Mouse (Mus musculus) ES-Bruce4 (cell line): ENCODE measurements around the gene Hadha.

ENCODE experiments used
- CTCF ChIP-seq: IDR thresholded peaks from one replicate; pipeline ENCODE4 v1.8.1; 2011; ENCODE audit warnings: low read depth, low read length
- POLR2A ChIP-seq: IDR thresholded peaks from one replicate; pipeline ENCODE4 v1.8.1; 2011; ENCODE audit warnings: low read length; ENCODE audit not compliant: insufficient read depth

DNA sequence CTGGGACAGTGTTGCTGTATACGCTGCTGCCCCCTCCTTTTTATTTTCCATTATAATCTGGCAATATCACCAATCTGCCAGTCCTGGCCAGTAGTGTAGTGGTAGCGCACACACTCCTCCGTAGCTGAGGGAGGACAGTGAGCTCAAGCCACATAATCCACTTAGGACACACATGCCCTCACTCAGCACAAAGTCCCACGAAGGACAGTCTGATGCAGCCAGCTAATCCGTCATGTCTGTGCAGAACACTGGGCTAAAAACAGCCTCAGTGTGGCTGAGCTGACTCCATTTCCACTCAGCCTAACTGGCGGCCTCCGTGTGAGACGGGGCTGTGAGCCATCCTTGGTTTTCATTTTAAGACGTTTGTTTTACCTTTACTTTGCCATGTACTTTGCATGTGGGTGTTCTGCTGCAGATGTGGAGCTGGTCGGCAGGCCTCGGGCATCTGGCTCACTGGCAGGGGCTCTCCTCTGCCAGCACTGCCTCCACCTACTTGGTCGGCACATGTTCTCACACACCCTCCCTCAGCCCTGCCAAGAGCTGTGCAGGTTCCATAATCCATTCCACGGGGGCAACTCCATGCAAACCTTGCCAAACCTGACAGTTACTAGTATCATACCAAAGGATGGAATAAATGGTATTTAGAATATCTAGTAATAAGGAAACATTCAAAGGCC, 26.9 kb downstream of the Hadha start:
- no peak for TF ChIP-seq POLR2A
- no peak for TF ChIP-seq CTCF
